Mouse (Mus musculus) ovary, adult 2 months (tissue): Measurements from ENCODE around the gene Ccdc15. TPM values are rescaled to one million over a fixed set of nuclear protein-coding genes. Genes with fewer than 3 reads are reported as not detected.

Source experiments
- polyA plus RNA-seq: library from polyadenylated mRNA; depleted of rRNA; stranded (reverse); fragments of >200 nt; gene quantifications from 2 replicates; pipeline ENCODE4 v1.2.3, GENCODE M21; 2012; rRNA removed

Ccdc15 gene
- polyA plus RNA-seq, result 2.8 and 3.0 TPM in 2 replicates

GRCm38 (mm10) chr9:37347988-37348642 is at the start of gene Ccdc15:
Ccdc15 (minus strand) TSS chr9:37348432.

GRCm38 (mm10) chr9:37367301-37368080 is 19.3 kb upstream of the Ccdc15 start, which contains the start of gene Hepacam:
Hepacam (plus strand) TSS chr9:37367351.

GRCm38 (mm10) chr9:37255149-37255888 is 92.9 kb downstream of the Ccdc15 start, which contains the start of gene Slc37a2:
Slc37a2 (minus strand) TSS chr9:37255738.

Other genes with a start within 250 kb of the Ccdc15 start
- gene Pknox2, start 201.0 kb downstream of the Ccdc15 start, polyA plus RNA-seq, result 26.0 and 55.3 TPM in 2 replicates
- gene Tmem218, start 140.2 kb downstream of the Ccdc15 start, polyA plus RNA-seq, result 5.9 and 6.8 TPM in 2 replicates
- gene Slc37a2, start 92.7 kb downstream of the Ccdc15 start, polyA plus RNA-seq, result 11.5 and 11.8 TPM in 2 replicates
- gene Hepacam, start 18.9 kb upstream of the Ccdc15 start, polyA plus RNA-seq, result 1.5 and 1.7 TPM in 2 replicates
- gene Robo4, start 53.5 kb upstream of the Ccdc15 start, polyA plus RNA-seq, result 25.9 and 28.8 TPM in 2 replicates
- gene Robo3, start 84.8 kb upstream of the Ccdc15 start, polyA plus RNA-seq, result 1.1 and 2.7 TPM in 2 replicates
- gene Msantd2, start 140.9 kb upstream of the Ccdc15 start, polyA plus RNA-seq, result 37.7 and 63.0 TPM in 2 replicates
- 52.3 and 56.8 TPM in 2 replicates for gene Esam, start 179.6 kb upstream of the Ccdc15 start, polyA plus RNA-seq
- 7.2 and 10.3 TPM in 2 replicates for gene Vsig2, start 190.8 kb upstream of the Ccdc15 start, polyA plus RNA-seq
- 9.3 and 12.9 TPM in 2 replicates for gene Nrgn, start 204.5 kb upstream of the Ccdc15 start, polyA plus RNA-seq
- gene Siae, start 207.3 kb upstream of the Ccdc15 start, polyA plus RNA-seq, result 7.4 and 10.4 TPM in 2 replicates